Mouse (Mus musculus) heart, postnatal 25 days (tissue): Measurements from ENCODE around the gene Gm44596. TPM values are rescaled to one million over a fixed set of nuclear protein-coding genes. Genes with fewer than 3 reads are reported as not detected.
"Not testable (repeated sequence)": the region's sequence is repeated elsewhere in the genome, so short reads cannot be mapped to it uniquely, and the experiment has no call there.

Source experiments
- DNase-seq: peaks from one replicate; pipeline ENCODE4 v3.0.0; 2022; ENCODE audit warnings: low spot score
- intact Hi-C: fragments of 180-260 bp; cut with DNase I; formaldehyde crosslinking; loops from one replicate; pipeline ENCODE4 v1.15.1; 2025
- total RNA-seq, 2 experiments: library from RNA; stranded (reverse); gene quantifications; 2 replicates each; pipeline ENCODE4 v1.2.3; 2021

Gene Gm44596
- total RNA-seq, 2 experiments from 2014 or later: not detected

DNA sequence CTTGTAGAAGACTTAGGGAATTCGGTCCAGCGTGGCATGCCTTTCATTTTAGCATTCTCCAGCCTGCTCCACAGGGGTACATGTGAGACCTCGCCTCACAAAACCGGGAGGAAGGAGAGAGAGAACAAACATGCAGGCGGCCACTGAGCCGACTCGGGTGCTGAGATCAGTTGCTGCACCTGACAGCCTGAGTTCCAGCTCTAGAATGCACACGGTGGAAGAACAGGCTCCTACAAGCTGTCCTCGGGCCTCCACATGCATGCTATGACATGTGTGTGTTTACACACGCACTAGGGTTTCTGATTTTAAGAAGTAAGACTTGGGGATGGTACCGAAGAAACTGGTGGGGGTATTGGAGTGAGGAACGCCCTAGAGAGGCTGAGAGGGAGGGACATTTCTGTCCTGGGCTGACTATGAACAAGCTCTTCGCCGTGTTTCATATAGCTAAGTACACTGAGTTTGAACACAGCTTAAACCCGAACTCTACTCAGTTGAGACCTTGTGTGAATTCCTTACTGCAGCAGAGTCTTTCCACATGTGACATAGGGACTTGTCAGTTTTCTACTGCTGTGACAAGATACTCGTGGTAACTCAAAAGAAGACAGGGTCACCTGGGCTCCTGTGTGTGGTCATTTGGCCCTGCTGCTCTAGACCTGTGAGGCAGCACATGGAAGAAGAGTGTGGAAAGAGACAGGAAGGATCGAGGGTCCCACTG, 1.2 kb downstream of the Gm44596 start:
- intact Hi-C loops: no loop called here
- DNase-seq: no peak

DNA sequence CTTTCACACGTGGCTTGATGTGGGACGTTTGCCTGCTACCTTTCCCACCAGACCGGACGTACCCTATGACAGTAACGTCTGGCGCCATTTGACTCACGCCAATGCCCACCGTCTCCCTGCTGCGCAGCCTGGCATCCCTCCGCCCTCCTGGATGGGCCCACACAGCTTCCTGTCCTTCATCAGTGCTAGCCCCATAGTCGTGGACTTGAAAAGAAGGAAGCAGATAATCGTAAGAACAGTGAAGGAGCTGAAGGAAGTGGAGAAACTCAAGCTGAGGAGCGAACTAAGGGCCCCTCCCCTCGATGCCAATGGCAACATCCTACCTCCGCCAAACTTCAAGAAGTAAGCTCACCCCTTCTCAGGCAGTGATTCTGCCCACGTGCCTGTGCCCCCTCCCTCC, 4.3 kb downstream of the Gm44596 start:
- intact Hi-C loops: loop anchor here (2.0 kb wide), 1 partner anchor 31 kb away; no protein-coding TSS in a partner anchor
- no peak for DNase-seq

DNA sequence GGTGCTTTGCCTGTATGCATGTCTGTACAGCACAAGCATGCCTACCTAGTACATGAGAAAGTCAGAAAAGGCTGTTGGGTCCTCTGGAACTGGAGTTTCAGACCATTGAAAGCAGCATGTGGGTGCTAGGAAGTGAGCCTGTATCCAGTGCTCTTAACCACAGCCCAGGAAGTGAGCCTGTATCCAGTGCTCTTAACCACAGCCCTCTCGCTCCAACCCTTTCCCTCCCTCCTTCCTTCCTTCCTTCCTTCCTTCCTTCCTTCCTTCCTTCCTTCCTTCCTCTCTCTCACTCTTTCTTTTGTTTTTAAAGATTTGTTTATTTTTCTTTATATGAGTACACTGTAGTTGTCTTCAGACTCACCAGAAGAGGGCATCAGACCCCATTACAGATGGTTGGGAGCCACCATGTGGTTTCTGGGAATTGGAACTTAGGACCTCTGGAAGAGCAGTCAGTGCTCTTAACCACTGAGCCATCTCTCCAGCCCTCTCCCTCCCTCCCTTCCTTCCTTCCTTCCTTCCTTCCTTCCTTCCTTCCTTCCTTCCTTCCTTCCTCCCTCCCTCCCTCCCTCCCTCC, 5.4 kb downstream of the Gm44596 start:
- not testable (repeated sequence) for DNase-seq
- intact Hi-C loops: loop anchor here (2.0 kb wide), 1 partner anchor 30 kb away; no protein-coding TSS in a partner anchor

DNA sequence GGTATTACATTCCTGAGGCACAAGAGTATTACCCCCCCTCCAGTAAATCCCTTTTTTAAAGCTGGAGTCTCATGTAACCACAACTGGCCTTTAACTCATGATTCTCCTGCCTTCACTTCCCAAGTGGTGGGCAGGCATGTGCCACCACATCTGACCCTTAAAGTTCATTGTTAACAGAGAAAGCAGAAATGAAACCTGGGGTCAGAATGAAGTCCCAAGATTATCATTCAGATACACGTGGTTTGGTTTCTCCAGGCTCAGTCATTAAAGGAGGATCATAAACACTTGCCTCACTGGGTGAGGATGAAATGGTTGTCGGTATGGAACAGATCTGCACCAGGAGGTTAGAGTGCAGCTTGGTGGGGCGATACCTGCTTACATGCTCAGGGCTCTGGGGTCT, 6.0 kb downstream of the Gm44596 start:
- DNase-seq: no peak
- intact Hi-C loops: loop anchor here (2.0 kb wide), 1 partner anchor 30 kb away; no protein-coding TSS in a partner anchor

DNA sequence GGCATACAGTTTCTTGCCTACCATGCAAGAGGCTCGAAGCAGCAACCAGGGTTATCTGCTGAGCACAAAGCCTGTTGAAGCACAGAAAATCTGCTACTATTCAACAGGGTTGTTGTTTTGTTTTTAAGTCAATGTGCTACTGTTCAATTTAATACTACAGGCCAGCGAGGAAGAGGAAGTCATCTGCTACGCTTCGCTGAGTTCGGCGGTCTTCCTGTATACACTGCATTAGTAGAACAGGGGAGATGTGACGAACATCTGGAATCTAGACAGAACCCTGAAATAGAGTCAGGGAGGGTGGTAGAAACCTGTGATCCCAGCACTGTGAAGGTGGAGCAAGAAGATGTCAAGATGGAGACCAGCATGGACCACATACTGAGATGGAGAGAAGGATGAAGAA, 8.4 kb downstream of the Gm44596 start:
- no peak for DNase-seq
- intact Hi-C loops: no loop called here

DNA sequence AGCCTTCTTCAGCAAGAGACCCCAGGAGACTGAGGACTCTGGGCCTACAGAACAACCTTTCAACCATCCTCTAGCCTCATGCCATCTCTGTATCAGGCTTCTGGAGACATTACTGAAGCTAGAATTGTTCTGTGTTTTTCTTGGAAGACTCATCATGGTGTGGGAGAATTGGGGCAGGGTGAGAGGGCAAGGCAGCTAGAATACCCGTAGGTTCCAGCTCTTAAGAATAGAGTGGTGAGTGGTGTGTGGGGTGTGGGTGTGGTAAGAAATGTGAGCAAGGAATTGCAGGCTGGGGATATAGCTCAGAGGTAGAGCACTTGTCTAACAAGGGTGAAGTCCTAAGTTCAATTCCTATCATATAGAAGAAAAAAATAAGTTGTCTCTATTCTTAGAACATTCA, 9.7 kb downstream of the Gm44596 start:
- DNase-seq: no peak
- intact Hi-C loops: no loop called here

DNA sequence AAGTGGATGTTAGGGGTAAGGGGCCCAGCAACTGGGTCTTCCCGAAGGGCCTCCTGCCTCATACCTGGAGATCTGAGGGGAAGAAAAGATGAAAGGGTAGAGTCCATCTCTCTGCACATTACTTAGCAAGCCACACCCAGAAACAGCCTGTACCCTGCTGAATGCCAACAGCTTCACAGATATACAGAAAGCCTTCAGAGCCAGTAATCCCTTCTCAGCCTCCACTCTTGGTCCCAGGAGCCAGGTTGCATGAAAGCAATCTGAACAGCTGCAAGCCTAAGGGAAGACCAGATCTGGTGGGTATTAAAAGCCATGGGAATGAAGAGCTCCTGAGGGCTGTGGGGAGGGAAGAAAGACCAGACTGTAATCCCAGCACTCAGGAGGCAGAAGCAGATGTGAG, 13.9 kb downstream of the Gm44596 start:
- no peak for DNase-seq
- intact Hi-C loops: no loop called here

DNA sequence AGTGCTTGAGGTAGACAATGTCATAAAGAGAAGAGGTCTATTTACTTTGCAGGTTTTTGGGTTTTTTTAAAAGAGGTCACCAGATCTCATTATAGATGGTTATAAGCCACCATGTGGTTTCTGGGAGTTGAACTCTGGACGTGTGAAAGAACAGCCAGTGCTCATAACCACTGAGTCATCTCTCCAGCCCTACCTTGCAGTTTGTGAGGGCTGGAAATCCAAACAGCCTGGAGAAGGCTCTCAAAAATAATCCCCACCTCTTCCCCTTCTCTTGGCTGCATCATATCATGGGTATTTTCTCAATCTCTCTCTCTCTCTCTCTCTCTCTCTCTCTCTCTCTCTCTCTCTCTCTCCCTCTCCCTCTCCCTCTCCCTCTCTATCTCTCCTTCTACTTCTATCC, 15.4 kb downstream of the Gm44596 start:
- intact Hi-C loops: no loop called here
- no peak for DNase-seq

DNA sequence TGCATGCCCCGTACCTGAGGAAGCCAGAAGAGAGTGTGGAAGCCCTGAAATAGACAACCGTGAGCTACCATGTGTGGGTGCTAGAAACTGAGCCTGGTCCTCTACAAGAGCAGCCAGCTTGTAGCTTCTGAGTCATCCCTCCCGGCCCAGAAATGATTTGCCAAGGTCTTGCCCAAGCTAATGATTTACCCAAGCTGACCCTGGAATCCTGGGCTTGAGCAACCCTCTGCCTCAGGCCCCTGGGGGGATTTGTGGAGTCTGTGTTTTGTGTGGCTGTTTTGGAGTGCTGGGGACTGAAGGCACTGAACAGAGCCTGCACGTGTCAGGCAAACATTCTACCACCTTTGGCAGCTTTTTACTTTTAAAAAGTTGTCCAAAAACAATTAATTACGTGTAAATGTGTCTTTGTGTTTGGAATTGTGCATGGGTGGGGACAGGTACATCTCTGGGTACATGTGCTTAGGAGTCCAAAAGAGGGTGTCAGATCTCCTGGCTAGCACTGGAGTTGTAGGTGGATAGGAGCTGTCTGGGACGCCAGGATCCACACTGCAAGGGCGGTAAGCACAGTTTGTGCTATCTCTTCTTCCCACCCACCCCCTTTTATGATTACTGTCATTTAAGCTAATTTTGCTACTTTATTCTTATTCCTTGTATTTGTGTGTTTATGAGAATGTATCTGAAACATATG, 22.4 kb downstream of the Gm44596 start:
- intact Hi-C loops: no loop called here
- DNase-seq: no peak

DNA sequence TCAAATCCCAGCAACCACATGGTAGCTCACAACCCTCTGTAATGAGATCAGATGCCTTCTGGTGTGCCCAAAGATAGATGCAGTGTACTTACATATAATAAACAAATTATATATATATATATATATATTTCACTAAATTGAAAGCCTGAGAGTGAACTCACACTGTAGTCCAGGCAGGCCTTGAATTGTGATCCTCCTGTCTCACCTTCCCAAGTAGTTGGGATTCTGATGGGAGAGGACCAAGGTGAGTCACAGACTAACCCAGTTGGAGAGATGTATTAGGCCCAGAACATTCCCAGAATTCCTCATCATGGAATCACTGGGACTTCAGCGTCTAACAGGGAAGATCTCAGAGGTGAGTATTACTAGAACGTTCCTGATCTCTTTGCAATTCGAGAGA, 23.7 kb downstream of the Gm44596 start, which contains the start of gene Nrip2:
Gene Nrip2 (plus strand): TSS at position 301 of the 400 bp plus-strand sequence.
- intact Hi-C loops: no loop called here
- no peak for DNase-seq

DNA sequence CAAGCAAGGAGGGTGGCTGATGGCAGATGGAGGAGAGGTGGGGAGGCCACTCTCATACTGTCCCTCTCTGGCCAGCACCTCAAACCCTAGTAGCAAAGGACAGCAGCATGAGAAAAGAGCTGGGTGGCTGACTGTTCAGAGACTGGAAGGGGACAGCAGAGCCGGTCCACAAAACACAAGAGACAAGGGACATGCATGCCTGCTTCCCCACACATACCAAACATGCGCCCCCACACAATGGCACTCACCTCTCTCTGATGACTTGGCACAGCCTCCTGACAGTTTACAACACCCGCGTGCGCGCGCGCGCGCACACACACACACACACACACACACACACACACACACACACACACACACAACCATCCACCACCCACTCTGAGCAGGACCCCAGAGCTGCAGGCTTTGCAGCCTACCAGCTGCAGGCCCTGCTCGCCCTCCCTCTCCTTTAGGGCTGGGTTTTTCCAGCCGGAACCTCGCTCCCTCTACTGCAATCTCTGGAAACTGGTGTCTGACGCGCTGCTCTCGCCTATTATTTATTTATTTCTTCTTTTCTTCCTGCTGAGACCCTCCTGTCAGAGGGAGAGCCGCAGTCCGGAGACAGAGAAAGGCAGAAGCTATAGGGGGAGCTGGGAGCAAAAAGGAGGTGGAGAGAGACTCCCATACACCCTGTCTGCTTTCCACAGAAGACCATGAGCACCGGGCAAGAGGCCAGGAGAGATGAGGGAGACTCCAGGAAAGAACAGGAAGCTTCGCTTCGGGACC, 24.3 kb downstream of the Gm44596 start:
- DNase-seq: no peak
- intact Hi-C loops: no loop called here

DNA sequence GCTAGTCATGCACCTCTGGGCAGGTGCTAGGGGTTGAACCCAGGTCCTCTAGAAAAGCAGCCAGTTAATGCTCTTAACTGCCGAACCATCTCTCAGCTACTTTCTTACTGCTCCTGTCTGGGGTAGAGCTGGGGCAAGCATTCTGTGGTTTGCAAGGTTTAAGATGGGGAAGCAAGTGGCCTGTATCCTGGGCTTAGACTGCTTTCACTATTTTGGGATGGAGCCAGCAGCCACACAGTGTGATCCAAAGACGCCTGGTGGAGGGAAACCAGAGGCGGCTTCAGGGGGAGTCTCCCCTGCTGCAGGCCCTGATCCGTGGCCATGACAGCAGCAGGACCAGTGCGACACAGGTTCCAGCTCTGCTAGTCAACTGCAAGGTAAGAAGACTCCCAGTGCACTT, 29.4 kb downstream of the Gm44596 start:
- intact Hi-C loops: no loop called here
- no peak for DNase-seq

DNA sequence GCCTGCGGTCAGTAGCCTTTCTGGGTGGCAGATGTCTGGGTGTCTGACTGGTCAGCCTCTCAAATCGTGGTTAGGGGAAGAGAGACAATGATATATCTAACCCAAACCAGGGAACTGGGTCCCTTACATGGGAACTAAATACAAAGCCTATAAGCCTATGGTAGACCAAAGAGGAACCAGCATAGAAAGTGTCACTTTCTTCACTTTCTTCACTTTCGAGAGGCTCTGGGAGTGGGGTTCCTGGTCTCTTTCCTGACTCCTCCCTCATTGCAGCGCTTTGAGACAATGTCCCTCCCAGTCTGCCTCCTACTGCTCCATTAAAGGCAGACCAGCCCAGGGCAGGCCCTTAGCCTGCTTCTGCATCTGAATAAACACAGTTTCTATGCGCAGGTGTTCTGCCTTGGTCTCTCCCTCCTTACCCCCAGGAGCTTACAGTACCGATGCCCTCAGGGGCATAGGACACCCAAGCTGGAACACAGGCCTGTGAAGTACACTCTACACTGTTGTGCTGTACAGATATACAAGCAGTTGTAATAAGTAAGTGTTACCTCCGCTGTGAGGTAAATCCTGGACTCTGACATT, 33.3 kb downstream of the Gm44596 start:
- intact Hi-C loops: no loop called here
- DNase-seq: no peak

DNA sequence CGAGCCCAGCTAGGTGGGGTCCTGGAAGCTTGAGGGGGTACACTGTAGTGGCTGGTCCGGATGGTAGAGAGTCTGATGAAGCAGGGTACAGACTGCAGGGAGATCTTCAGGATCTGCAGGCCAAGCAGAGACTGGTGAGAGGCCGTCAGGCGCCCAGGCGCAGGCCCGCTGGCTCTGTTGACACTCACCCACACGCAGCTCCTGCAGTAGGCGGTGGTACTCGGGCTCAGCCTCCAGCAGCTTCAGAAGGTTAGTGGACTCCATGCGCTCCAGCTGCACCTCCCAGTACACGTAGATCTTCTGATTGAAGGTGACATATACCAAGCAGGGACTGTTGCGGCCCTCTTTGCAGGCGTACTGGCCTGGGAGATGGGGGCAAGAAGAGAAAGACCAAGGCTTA, 35.0 kb downstream of the Gm44596 start:
- intact Hi-C loops: loop anchor here (2.0 to 5.0 kb wide), 3 partner anchors 30 to 176 kb away; partner anchors contain the start of genes Foxm1 and Rhno1
- DNase-seq: no peak

DNA sequence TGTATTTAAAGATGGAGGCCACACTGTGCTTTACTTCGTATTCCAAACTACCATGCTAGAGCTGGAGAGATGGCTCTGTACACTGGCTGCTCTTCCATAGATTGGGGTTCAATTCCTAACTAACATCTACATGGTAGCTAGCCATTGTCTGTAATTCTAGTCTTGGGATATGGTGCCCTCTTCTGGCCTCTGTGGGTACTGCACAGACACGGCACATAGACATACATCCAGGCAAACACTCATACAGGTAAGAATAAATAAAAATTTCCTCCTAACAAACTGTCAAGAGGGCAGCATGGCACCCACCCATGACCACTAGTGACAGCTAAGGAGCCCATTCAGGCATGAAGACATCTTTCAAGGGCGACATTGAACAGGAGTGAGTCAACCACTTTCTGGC, 35.8 kb downstream of the Gm44596 start:
- intact Hi-C loops: loop anchor here (1.0 to 5.0 kb wide), 4 partner anchors 30 to 176 kb away; partner anchors contain the start of genes Foxm1 and Rhno1

DNA sequence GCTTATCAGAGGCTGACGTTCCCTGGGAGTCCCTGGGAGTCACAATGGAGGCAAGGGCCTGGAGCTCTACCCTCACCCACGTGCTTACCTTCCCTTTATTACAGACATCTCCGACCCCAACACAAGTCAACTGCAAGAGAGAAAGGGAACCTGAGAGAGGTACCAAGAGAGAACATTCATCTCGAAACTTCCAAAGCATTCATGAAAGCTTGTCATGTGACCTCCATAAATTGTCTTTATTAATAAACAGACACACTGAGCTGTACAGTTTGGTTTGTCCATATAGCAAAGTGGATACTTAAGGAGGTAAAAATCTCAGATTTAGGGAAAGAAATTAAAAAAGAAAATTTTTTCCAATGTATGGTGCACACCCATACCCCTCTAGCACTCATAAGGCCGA, 40.9 kb downstream of the Gm44596 start:
- no peak for DNase-seq

More for the DNA sequence above, 35.8 kb downstream of the Gm44596 start:
- no peak for DNase-seq

DNA sequence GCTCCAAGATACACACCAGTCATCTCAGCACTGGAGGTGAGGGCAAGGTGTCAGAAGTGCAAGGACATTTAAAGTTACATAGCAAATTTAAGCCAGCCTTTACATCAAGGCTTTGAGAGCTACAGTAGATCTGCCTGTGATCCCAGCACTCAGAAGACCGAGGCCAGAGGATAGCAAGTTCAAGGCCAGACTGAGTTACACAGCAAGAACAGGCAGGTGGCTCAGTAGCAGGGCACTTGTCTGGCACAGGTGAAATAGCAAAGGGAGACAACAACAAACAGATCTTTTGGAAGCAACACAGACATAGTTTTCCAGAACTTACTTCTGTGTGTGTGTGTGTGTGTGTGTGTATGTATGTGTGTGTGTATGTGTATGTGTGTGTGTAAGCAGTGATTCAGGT, 42.8 kb downstream of the Gm44596 start:
- intact Hi-C loops: no loop called here
- DNase-seq: no peak

More for the DNA sequence above, 40.9 kb downstream of the Gm44596 start:
- intact Hi-C loops: no loop called here

DNA sequence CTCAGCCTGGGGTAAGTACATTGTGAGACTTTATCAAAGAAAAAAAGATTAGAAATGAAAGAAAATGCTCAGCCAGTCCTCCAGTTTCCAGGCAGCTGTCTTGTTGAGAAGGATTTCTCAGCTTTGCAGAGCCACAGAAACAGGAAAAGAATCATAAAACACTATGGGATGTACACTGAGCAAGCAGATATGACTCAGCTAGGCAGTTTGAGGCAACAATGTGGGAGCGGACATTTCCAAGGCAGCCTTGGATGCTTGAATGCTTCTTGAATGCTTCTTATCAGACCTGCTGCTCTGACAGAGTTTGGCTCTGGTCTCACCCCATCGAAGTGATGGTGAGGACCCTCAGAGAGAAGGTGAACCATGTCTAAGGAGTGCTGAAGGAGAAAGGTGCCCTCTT, 45.7 kb downstream of the Gm44596 start:
- no peak for DNase-seq
- intact Hi-C loops: no loop called here

DNA sequence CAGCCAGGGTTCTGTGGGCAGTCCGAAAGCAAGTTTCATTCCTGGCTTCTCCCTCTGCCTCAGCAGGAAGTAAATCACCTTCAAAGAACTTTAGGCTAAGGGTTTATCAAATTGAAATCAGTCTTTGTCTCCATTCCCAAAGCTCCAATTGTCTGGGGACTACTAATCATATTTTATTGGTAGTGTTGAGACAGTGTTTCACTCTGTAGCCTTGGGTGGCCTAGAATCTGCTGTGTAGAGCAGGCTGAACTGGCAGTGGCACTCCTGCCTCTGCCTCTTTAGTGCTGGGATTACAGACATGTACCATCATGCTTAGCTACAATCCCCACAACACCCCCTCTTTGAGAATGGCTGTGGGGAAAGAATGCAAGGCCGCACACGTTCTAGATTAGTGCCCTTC, 46.2 kb downstream of the Gm44596 start:
- intact Hi-C loops: no loop called here

More for the DNA sequence above, 46.2 kb downstream of the Gm44596 start:
- DNase-seq: no peak
